Mouse (Mus musculus): Measurements from ENCODE around the gene Tmem54. TPM values are rescaled to one million over a fixed set of nuclear protein-coding genes. Genes with fewer than 3 reads are reported as not detected.

Tmem54 gene
- not detected in 2 replicates for total RNA-seq (2021)
- long read RNA-seq, experiment 1, result 0 reads
- long read RNA-seq, experiment 2, result 0 reads

GRCm38 (mm10) chr4:129105356-129105755 is at the start of gene Tmem54:
Gene Tmem54 (plus strand): TSS chr4:129105548.
- DNase-seq, result no peak

DNA sequence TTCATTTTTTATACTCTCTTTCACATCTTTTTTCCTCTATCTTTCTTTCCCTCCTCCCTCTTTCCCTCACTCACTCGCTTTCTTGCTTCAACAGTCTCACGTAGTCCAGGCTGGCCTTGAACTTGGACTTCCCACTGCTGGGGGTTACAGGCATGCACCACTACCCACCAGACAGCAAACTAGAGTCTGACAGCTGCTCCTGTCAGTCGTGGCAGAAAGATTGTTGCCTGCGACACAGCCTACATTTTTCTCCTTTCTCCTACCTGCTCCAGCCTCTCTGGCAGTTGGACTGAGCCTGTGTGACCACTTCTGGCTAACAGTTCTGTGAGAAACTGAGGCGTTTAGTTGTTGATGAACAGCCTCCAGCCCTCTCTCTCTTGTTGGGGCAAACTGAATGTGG is 49.8 kb upstream of the Tmem54 start:
- no peak for DNase-seq

DNA sequence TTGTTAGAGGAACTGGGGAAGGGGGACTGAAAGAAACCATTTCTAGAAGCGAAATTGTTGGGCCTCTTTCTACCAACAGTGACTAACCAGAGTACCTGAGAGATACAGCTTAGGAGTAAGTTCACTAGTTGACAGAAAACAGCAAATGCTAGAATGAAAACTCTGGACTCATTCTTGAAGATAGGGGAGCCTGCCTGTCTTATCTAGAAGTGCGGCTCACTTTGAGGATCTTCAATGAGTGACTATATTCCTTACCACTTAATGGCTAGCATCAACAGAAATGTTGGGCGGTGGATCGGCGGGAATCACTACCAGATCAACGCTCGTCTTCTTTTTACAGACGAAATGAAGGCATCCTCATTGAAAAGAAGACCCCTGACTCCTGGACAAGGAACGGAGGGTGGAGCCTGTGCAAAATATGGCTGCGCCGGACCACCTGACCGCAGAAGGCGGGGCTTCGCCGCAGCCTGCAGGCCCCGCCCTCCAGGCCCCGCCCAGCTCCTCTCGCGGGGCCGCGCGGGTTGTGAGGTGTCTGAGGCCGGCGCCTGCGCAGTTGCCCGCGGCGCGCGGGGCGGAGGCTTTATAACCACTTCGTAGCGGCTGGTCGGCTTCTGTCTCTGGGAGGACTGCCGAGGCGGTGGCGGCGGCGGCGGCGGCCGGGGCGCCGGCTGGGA is 47.7 kb upstream of the Tmem54 start:
- DNase-seq, result peak; percentile 98

GRCm38 (mm10) chr4:129058207-129059092 is 46.9 kb upstream of the Tmem54 start, which contains the start of gene Rnf19b:
Gene Rnf19b (plus strand): TSS chr4:129058271.
- DNase-seq, result peak; percentile 73

GRCm38 (mm10) chr4:129059125-129059551 is 46.2 kb upstream of the Tmem54 start:
- DNase-seq, result peak; percentile 36

DNA sequence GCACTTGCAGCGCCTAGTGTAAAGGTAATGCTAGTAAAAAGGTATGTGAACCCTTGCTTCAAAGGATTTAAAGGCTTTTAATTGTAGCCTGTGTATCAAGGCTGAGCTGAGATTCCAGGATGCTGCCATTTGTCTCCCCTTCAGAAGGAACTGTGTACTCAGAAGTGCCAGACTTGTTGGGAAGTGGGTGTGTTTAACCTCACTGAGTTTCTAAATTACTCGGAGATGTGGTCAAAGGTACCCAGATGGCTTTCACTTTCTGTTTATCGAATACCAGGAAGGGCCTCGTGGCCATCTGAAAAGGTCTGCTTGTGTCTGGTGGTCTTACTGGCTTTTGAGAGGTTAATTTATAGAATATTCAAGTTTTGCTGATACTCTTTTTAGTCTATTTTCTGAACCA is 45.4 kb upstream of the Tmem54 start:
- no peak for DNase-seq

DNA sequence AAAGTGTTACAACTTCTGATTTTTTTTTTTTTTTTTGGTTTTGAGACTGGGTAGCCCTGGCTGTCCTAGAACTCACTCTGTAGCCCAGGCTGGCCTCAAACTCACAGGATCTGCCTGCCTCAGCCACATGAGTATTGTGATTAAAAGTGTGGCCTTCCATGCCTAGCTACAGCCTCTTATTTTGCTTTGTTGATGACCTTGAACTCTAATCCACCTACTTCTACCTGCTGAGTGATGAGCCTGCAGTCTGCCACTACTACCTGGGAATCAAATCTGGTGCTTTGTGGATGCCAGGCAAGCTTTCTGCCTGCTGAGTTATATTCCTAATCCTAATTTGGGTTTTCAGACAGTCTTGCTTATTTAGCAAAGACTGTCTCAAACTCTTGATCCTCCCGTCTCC is 43.9 kb upstream of the Tmem54 start:
- DNase-seq, result no peak

GRCm38 (mm10) chr4:129062281-129063075 is 42.9 kb upstream of the Tmem54 start:
- DNase-seq, result no peak

GRCm38 (mm10) chr4:129065688-129066236 is 39.6 kb upstream of the Tmem54 start:
- DNase-seq, result no peak

DNA sequence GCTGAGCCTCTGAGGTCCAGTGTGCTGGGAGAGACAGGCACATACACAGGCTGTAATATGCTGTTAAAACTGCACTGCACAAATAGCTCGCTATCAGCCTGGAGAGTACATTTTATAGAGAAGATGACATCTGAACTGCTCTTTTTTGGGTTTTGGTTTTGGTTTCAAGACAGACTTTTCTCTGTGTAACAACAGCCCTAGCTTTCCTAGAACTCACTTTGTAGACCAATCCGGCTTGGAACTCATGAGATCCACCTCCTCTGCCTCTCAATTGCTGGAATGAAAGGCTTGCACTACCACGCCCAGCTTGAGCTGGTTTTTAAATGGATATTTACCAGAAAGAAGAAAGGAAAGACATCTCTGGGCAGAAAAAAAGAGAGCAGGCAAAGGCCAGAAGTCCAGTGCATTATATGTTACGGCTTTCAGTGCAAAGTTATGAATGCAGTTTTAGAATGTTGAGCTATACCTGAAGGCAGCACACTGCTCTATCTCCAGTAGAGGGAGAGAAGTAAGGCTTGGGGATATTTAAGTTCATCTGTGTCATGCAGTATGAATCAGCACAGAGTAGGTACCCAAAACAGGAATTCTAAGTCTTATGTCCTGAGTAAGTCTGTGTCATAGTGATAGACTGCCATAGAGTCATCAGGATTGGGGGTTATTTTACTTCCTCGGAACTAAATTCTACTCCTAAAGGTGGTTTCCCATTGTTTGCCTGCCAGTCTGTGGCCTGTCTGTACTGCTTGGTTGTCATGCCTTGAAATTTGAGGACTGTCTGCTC is 37.5 kb upstream of the Tmem54 start:
- no peak for DNase-seq

GRCm38 (mm10) chr4:129068848-129069247 is 36.5 kb upstream of the Tmem54 start:
- DNase-seq, result no peak

DNA sequence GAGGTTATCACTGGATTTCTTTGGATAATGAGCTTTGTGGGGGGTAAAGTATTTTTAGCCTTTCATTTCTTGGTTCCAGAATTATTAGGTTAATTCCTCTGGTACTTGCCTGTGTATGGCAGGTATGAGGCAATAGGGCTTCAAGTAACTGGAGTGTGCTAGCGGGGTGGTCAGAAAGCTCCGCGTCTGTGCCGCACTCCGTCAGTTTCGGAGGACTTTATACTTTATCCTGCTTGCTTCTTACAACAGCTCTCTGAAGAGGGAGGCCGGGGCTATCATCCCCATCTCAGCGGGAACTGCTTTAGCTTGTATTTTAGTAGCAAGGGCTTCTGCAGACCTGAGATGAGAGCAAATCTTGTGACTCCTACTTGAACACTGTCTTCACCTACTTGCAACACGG is 26.2 kb upstream of the Tmem54 start:
- DNase-seq, result no peak

- no peak for DNase-seq
Observed at GRCm38 (mm10) chr4:129081041-129081440, 24.3 kb upstream of the Tmem54 start.

GRCm38 (mm10) chr4:129081512-129081911 is 23.8 kb upstream of the Tmem54 start:
- no peak for DNase-seq

- no peak for DNase-seq
Observed at GRCm38 (mm10) chr4:129081939-129082338, 23.4 kb upstream of the Tmem54 start.

- DNase-seq, result peak; percentile 87
Observed at GRCm38 (mm10) chr4:129082379-129083115, 22.8 kb upstream of the Tmem54 start.

GRCm38 (mm10) chr4:129084896-129085295 is 20.5 kb upstream of the Tmem54 start:
- DNase-seq, result peak; percentile 63

GRCm38 (mm10) chr4:129086078-129086477 is 19.3 kb upstream of the Tmem54 start:
- DNase-seq, result peak; percentile 79

DNA sequence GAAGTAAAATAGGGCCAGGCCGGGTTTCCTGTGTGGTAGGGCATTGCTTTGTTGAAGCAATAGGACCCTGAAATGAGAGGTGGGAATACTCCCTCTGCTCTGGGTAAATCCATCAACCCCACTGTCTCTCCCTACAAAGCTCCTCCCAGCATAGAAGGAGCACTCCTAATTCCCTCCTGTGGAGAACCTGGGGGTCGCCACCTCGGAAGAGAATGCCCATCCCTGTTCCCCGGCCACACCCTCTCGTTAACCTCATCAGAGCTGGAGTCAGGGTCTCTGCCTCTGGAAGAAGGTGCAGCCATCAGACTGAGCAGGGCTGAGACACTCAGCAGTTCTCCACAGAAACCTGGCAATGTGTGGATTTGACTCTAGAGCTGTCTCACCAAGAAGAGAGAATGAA is 17.5 kb upstream of the Tmem54 start:
- no peak for DNase-seq

DNA sequence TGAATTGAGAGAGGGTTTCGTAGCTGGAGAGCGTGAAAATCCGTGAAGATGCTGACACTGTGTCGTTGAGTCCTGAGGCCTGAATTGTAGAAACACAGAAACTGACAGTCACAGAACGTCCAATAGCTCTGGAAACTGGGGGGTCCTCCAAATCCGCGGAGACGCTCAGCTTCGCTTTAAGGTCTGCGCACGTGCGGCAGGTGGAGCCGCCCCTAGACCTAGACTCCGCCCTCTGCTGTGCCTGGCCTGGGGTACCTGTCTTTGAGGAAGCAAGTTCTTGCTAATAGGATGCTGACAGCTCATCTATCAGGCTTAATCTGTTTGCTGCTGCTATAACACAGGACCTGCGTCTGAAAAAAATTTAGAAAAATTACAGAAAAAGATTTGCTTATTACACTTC is 10.1 kb upstream of the Tmem54 start:
- DNase-seq, result no peak

- DNase-seq, result no peak
Observed at GRCm38 (mm10) chr4:129097006-129097405, 8.3 kb upstream of the Tmem54 start.

All from adrenal gland, postnatal 14 days (tissue).